Mouse (Mus musculus) splenic B cell, adult 2 months (primary cell): Measurements from ENCODE around the gene Nsun6.

Experiments
- DNase-seq: peaks from one replicate; pipeline ENCODE4 v3.0.0-alpha.2; 2011; ENCODE audit warnings: low read depth, low spot score
- H3K27me3 ChIP-seq: 2 replicates; pipeline ENCODE4 v1.6.1; 2012; ENCODE audit warnings: mild to moderate bottlenecking, low read length, moderate library complexity, mixed read lengths; ENCODE audit not compliant: control insufficient read depth, poor library complexity, insufficient read depth, severe bottlenecking
- H3K36me3 ChIP-seq: 2 replicates; pipeline ENCODE4 v1.6.1; 2012; ENCODE audit warnings: mild to moderate bottlenecking, low read length, moderate library complexity, mixed read lengths; ENCODE audit not compliant: control insufficient read depth, poor library complexity, insufficient read depth, severe bottlenecking

Gene Nsun6

GRCm38 (mm10) chr2:15054945-15055637 lies at the start of gene Nsun6:
TSS of gene Nsun6 (minus strand) at chr2:15055069.
- Histone ChIP-seq H3K36me3 (no peaks in the 10 kb centered on the region), H3K27me3 (no peaks in the 10 kb centered on the region)
- peak; percentile 98 for DNase-seq

- DNase-seq = no peak
- no peaks in the 10 kb centered on the region for H3K36me3 ChIP-seq
- no peaks in the 10 kb centered on the region for H3K27me3 ChIP-seq
Observed at GRCm38 (mm10) chr2:15104386-15104785, 49.5 kb upstream of the Nsun6 start.

GRCm38 (mm10) chr2:15096514-15097090 lies 41.7 kb upstream of the Nsun6 start:
- no peak for DNase-seq
- H3K36me3 ChIP-seq = no peaks in the 10 kb centered on the region
- H3K27me3 ChIP-seq = no peaks in the 10 kb centered on the region

- DNase-seq = no peak
- Histone ChIP-seq H3K36me3 (no peaks in the 10 kb centered on the region; the same call in 1 of the 2 replicates), H3K27me3 (no peaks in the 10 kb centered on the region)
Observed at GRCm38 (mm10) chr2:15087308-15087707, 32.4 kb upstream of the Nsun6 start.

- peaks cover 1% of the 10 kb centered on the region for H3K36me3 ChIP-seq
- no peak for DNase-seq
- no peaks in the 10 kb centered on the region for H3K27me3 ChIP-seq
Observed at GRCm38 (mm10) chr2:15083702-15084101, 28.8 kb upstream of the Nsun6 start.

- no peak for DNase-seq
- H3K27me3 ChIP-seq = no peaks in the 10 kb centered on the region
- 0 out of 2 replicates have a peak, but pooled peaks cover 2% of the 10 kb centered on the region for H3K36me3 ChIP-seq
Observed at GRCm38 (mm10) chr2:15067091-15067490, 12.2 kb upstream of the Nsun6 start.

- H3K36me3 ChIP-seq = 0 out of 2 replicates have a peak, but pooled peaks cover 2% of the 10 kb centered on the region
- DNase-seq = no peak
- no peaks in the 10 kb centered on the region for H3K27me3 ChIP-seq
Observed at GRCm38 (mm10) chr2:15065447-15065846, 10.6 kb upstream of the Nsun6 start.

GRCm38 (mm10) chr2:15064380-15065269 lies 9.8 kb upstream of the Nsun6 start:
- Histone ChIP-seq H3K36me3 (0 out of 2 replicates have a peak, but pooled peaks cover 2% of the 10 kb centered on the region), H3K27me3 (no peaks in the 10 kb centered on the region)
- no peak for DNase-seq

- no peaks in the 10 kb centered on the region for H3K27me3 ChIP-seq
- no peaks in the 10 kb centered on the region for H3K36me3 ChIP-seq
- DNase-seq = no peak
Observed at GRCm38 (mm10) chr2:15063815-15064214, 8.9 kb upstream of the Nsun6 start.

- no peak for DNase-seq
- no peaks in the 10 kb centered on the region for H3K36me3 ChIP-seq
- no peaks in the 10 kb centered on the region for H3K27me3 ChIP-seq
Observed at GRCm38 (mm10) chr2:15060856-15061255, 6.0 kb upstream of the Nsun6 start.

GRCm38 (mm10) chr2:15058227-15058626 lies 3.4 kb upstream of the Nsun6 start:
- DNase-seq = no peak
- Histone ChIP-seq H3K36me3 (no peaks in the 10 kb centered on the region), H3K27me3 (no peaks in the 10 kb centered on the region)

GRCm38 (mm10) chr2:15055741-15056151 lies 877 bp upstream of the Nsun6 start:
- H3K27me3 ChIP-seq = no peaks in the 10 kb centered on the region
- peak; percentile 57 for DNase-seq

GRCm38 (mm10) chr2:15054496-15054895 lies 373 bp downstream of the Nsun6 start:
- no peaks in the 10 kb centered on the region for H3K36me3 ChIP-seq
- DNase-seq = no peak
- no peaks in the 10 kb centered on the region for H3K27me3 ChIP-seq

More at GRCm38 (mm10) chr2:15055741-15056151, 877 bp upstream of the Nsun6 start:
- no peaks in the 10 kb centered on the region for H3K36me3 ChIP-seq

GRCm38 (mm10) chr2:15049117-15049873 lies 5.6 kb downstream of the Nsun6 start, which contains the start of gene Arl5b:
TSS of gene Arl5b (plus strand) at chr2:15049395.
- DNase-seq = peak; percentile 95
- Histone ChIP-seq H3K36me3 (peaks cover 4% of the 10 kb centered on the region; the same call in 1 of the 2 replicates), H3K27me3 (no peaks in the 10 kb centered on the region)
